Mouse (Mus musculus): Measurements from ENCODE around the gene Ahnak. TPM values are rescaled to one million over a fixed set of nuclear protein-coding genes. Genes with fewer than 3 reads are reported as not detected.
"Not testable (repeated sequence)": the region's sequence is repeated elsewhere in the genome, so short reads cannot be mapped to it uniquely, and the experiment has no call there.

Ahnak gene
- polyA plus RNA-seq, 1 experiment from 2014 or later, result 38.4 TPM

- WGBS, result 47% methylated on average over 2 of the region's 2 CpGs
- Histone ChIP-seq H3K27me3 (no peaks in the 10 kb centered on the region), H3K9me3 (replicated peaks) (no peaks in the 10 kb centered on the region), H3K4me3 (no peak overlapping the region), H3K36me3 (no peaks in the 10 kb centered on the region), H3K4me1 (replicated peaks) (peaks cover 40% of the 10 kb centered on the region), H3K4me2 (no peak overlapping the region), H3K27ac (peak overlapping the region; percentile 69), H3K9ac (no peak overlapping the region)
- ATAC-seq (replicated peaks; ENCODE audit: insufficient number of reproducible peaks, insufficient read depth, low FRiP score, low read depth), result no peak
Measured at GRCm38 (mm10) chr19:9072157-9072530, 83.1 kb downstream of the Ahnak start.

GRCm38 (mm10) chr19:9073776-9074411, 84.8 kb downstream of the Ahnak start:
- peaks cover 40% of the 10 kb centered on the region for H3K4me1 ChIP-seq (replicated peaks)
- no peak overlapping the region for H3K4me2 ChIP-seq
- H3K27ac ChIP-seq, result peak overlapping the region; percentile 64
- 51% methylated on average over 12 of the region's 12 CpGs for WGBS
- ATAC-seq (replicated peaks; ENCODE audit: insufficient number of reproducible peaks, insufficient read depth, low FRiP score, low read depth), result no peak
- no peaks in the 10 kb centered on the region for H3K27me3 ChIP-seq
- H3K36me3 ChIP-seq, result no peaks in the 10 kb centered on the region
- no peak overlapping the region for H3K9ac ChIP-seq
- H3K4me3 ChIP-seq, result no peak overlapping the region
- H3K9me3 ChIP-seq (replicated peaks), result no peaks in the 10 kb centered on the region

- no peaks in the 10 kb centered on the region for H3K36me3 ChIP-seq
- H3K27ac ChIP-seq, result peak overlapping the region; percentile 64
- no peak overlapping the region for H3K9ac ChIP-seq
- 77% methylated on average over 4 of the region's 4 CpGs for WGBS
- ATAC-seq (replicated peaks; ENCODE audit: insufficient number of reproducible peaks, insufficient read depth, low FRiP score, low read depth), result no peak
- H3K4me2 ChIP-seq, result no peak overlapping the region
- H3K27me3 ChIP-seq, result no peaks in the 10 kb centered on the region
- no peak overlapping the region for H3K4me3 ChIP-seq
- no peaks in the 10 kb centered on the region for H3K9me3 ChIP-seq (replicated peaks)
- H3K4me1 ChIP-seq (replicated peaks), result peaks cover 40% of the 10 kb centered on the region
Measured at GRCm38 (mm10) chr19:9074424-9074823, 85.3 kb downstream of the Ahnak start.

GRCm38 (mm10) chr19:9075558-9075957, 86.5 kb downstream of the Ahnak start:
- WGBS, result 74% methylated on average over 2 of the region's 2 CpGs
- no peak for ATAC-seq (replicated peaks; ENCODE audit: insufficient number of reproducible peaks, insufficient read depth, low FRiP score, low read depth)
- no peak overlapping the region for H3K27ac ChIP-seq

GRCm38 (mm10) chr19:9076035-9076434, 87.0 kb downstream of the Ahnak start:
- peaks cover 24% of the 10 kb centered on the region for H3K4me1 ChIP-seq (replicated peaks)
- ATAC-seq (replicated peaks; ENCODE audit: insufficient number of reproducible peaks, insufficient read depth, low FRiP score, low read depth), result no peak
- no peak overlapping the region for H3K27ac ChIP-seq
- WGBS, result 81% methylated on average over 3 of the region's 3 CpGs
- H3K9me3 ChIP-seq (replicated peaks), result no peaks in the 10 kb centered on the region
- H3K4me2 ChIP-seq, result no peak overlapping the region
- H3K9ac ChIP-seq, result no peak overlapping the region
- no peaks in the 10 kb centered on the region for H3K27me3 ChIP-seq
- no peak overlapping the region for H3K4me3 ChIP-seq
- H3K36me3 ChIP-seq, result no peaks in the 10 kb centered on the region

More at GRCm38 (mm10) chr19:9075558-9075957, 86.5 kb downstream of the Ahnak start:
- Histone ChIP-seq H3K9ac (no peak overlapping the region), H3K4me1 (replicated peaks) (peaks cover 29% of the 10 kb centered on the region), H3K4me3 (no peak overlapping the region), H3K27me3 (no peaks in the 10 kb centered on the region), H3K36me3 (no peaks in the 10 kb centered on the region), H3K9me3 (replicated peaks) (no peaks in the 10 kb centered on the region), H3K4me2 (no peak overlapping the region)

- WGBS, result 60% methylated on average over 4 of the region's 4 CpGs
- Histone ChIP-seq H3K27ac (no peak overlapping the region), H3K4me3 (no peak overlapping the region), H3K27me3 (no peaks in the 10 kb centered on the region), H3K36me3 (no peaks in the 10 kb centered on the region), H3K4me1 (replicated peaks) (peaks cover 18% of the 10 kb centered on the region), H3K9ac (no peak overlapping the region), H3K4me2 (no peak overlapping the region), H3K9me3 (replicated peaks) (no peaks in the 10 kb centered on the region)
- ATAC-seq (replicated peaks; ENCODE audit: insufficient number of reproducible peaks, insufficient read depth, low FRiP score, low read depth), result no peak
Measured at GRCm38 (mm10) chr19:9076982-9077660, 88.0 kb downstream of the Ahnak start.

GRCm38 (mm10) chr19:9079916-9080315, 90.8 kb downstream of the Ahnak start:
- ATAC-seq (replicated peaks; ENCODE audit: insufficient number of reproducible peaks, insufficient read depth, low FRiP score, low read depth), result no peak
- Histone ChIP-seq H3K27ac (no peak overlapping the region), H3K4me1 (replicated peaks) (peaks cover 22% of the 10 kb centered on the region), H3K27me3 (no peaks in the 10 kb centered on the region), H3K4me3 (no peak overlapping the region), H3K4me2 (no peak overlapping the region), H3K36me3 (no peaks in the 10 kb centered on the region), H3K9me3 (replicated peaks) (no peaks in the 10 kb centered on the region), H3K9ac (no peak overlapping the region)
- WGBS, result 31% methylated on average over 7 of the region's 7 CpGs

- WGBS, result 87% methylated on average over 14 of the region's 14 CpGs
- Histone ChIP-seq H3K36me3 (no peaks in the 10 kb centered on the region), H3K27ac (no peak overlapping the region), H3K9ac (no peak overlapping the region), H3K4me3 (no peak overlapping the region), H3K9me3 (replicated peaks) (no peaks in the 10 kb centered on the region), H3K4me2 (no peak overlapping the region), H3K4me1 (replicated peaks) (peaks cover 22% of the 10 kb centered on the region), H3K27me3 (no peaks in the 10 kb centered on the region)
- no peak for ATAC-seq (replicated peaks; ENCODE audit: insufficient number of reproducible peaks, insufficient read depth, low FRiP score, low read depth)
Measured at GRCm38 (mm10) chr19:9081311-9082190, 92.5 kb downstream of the Ahnak start.

- no peaks in the 10 kb centered on the region for H3K27me3 ChIP-seq
- H3K4me2 ChIP-seq, result peak overlapping the region; percentile 51
- peak; percentile 87 for ATAC-seq (replicated peaks; ENCODE audit: insufficient number of reproducible peaks, insufficient read depth, low FRiP score, low read depth)
- H3K4me3 ChIP-seq, result peak overlapping the region; percentile 20
- no peak overlapping the region for H3K9ac ChIP-seq
- H3K4me1 ChIP-seq (replicated peaks), result peaks cover 22% of the 10 kb centered on the region
- peak overlapping the region; percentile 18; the same call in 1 of the 2 replicates for H3K27ac ChIP-seq
- 15% methylated on average over 23 of the region's 23 CpGs for WGBS
- H3K9me3 ChIP-seq (replicated peaks), result no peaks in the 10 kb centered on the region
- H3K36me3 ChIP-seq, result no peaks in the 10 kb centered on the region
Measured at GRCm38 (mm10) chr19:9082191-9083009, 93.3 kb downstream of the Ahnak start.

GRCm38 (mm10) chr19:9083010-9083355, 93.9 kb downstream of the Ahnak start:
- Histone ChIP-seq H3K9me3 (replicated peaks) (no peaks in the 10 kb centered on the region), H3K4me3 (no peak overlapping the region), H3K9ac (no peak overlapping the region), H3K27ac (no peak overlapping the region), H3K36me3 (no peaks in the 10 kb centered on the region), H3K4me2 (peak overlapping the region; percentile 51), H3K4me1 (replicated peaks) (peaks cover 22% of the 10 kb centered on the region), H3K27me3 (no peaks in the 10 kb centered on the region)
- WGBS, result 86% methylated on average over 2 of the region's 2 CpGs
- ATAC-seq (replicated peaks; ENCODE audit: insufficient number of reproducible peaks, insufficient read depth, low FRiP score, low read depth), result no peak

- H3K27me3 ChIP-seq, H3K27ac ChIP-seq: not testable (repeated sequence)
- whole genome bisulfite sequencing, result 22% methylated on average over 2 of the region's 2 CpGs
Measured at GRCm38 (mm10) chr19:9083892-9084291, 94.8 kb downstream of the Ahnak start.

More at GRCm38 (mm10) chr19:9083892-9084291, 94.8 kb downstream of the Ahnak start:
- not testable (repeated sequence) for ATAC-seq (replicated peaks; ENCODE audit: insufficient number of reproducible peaks, insufficient read depth, low FRiP score, low read depth); H3K36me3 ChIP-seq; H3K4me2 ChIP-seq; H3K4me3 ChIP-seq; H3K9ac ChIP-seq; H3K9me3 ChIP-seq (replicated peaks)
- H3K4me1 ChIP-seq (replicated peaks), result peaks cover 22% of the 10 kb centered on the region
